Mouse (Mus musculus) sigmoid colon, adult 10 weeks (tissue): ENCODE data around the gene Crkl. TPM values are rescaled to one million over a fixed set of nuclear protein-coding genes. Genes with fewer than 3 reads are reported as not detected.

ENCODE experiments used
- polyA plus RNA-seq: library from polyadenylated mRNA; stranded (reverse); fragments of 350-450 nt; fragmentation: Illumina TruSeq; extraction: RNeasy Lipid Tissue Mini Kit (QIAGEN cat#74804); gene quantifications from one replicate; pipeline ENCODE4 v1.2.3, GENCODE M21; 2014; ENCODE audit warnings: low read depth, low replicate concordance

Crkl gene
- polyA plus RNA-seq: 28.2 TPM

DNA sequence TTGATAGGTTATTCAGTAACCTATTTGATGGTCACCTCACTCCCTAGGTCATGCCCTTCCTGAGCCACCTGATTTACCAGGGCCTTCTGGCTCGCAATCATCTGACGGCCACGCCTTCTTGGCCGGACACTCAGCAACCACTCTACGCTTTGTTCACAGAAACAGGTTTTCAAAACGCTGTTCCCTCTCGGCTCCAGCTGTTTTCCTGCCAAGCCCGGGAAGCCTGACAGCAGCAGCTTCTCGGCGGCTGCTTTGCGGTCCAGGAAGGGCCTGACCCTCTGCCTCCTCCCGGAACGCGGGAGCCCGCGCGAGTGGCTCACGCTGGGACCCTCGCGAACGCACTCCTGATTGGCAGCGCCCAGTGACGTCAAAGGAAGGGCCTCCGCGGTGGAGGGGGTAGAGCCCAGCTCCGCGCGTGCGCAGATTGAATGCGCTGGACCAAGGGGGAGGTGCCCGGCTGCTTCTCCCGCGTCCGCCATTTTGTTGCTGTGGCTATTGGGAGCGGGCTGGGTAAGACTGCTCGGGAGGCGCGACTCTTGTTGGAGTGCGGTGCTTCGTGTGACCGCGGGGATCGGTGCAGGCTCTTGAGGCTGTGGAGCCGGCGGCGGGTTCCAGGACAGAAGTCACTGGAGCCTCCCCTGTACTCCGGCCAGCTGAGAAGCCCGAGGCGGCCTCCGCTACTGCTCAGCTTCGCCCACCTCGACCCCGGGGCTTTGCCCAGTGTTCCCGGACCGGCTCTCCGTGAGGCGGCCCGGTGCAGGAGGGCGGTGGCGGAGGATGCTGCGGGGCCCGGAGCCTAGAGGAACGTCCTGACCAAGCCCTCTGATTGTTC, at the start of gene Crkl:
Gene Crkl, plus strand, starts transcription at position 447 of the 832 bp plus-strand sequence.

GRCm38 (mm10) chr16:17405736-17406443, 45.9 kb upstream of the Crkl start, which contains the start of the genes Snap29 and Pi4ka:
Snap29 (plus strand) TSS chr16:17405986.
Pi4ka (minus strand) TSS chr16:17406314.

DNA sequence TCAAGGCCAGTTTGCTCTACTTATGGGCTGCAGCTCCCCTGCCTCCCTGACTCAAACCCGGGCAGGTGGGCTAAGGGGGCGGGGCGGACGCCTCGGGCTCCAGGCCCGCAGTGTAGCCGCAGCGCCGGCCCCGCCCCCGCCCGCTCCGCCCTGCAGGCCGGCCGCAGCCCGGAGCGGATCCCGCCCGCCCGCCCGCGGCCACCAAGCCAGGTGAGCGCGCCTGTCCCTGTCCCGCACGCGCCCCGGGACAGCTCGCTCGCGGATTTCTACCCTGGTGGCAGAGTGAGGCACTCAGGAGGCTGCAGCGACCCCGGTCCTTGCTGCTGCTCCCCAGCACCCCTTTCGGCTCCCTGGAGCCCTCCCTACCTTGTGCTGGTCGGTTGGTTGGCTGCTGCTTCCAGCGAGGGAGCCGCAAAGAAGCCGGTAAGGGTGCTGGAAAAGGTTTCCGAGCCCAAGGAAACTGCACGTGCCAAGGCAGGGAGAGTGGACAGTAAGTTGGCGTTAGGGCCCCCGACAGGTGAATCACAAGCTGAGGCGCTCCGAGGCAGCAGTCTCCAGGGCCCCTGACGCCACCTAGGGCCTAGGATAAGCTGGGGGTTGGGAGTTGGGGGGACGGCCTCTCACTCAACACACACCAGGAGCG, 37.8 kb downstream of the Crkl start, which contains the start of gene Aifm3:
Gene Aifm3, plus strand, starts transcription at position 143 of the 643 bp plus-strand sequence.

DNA sequence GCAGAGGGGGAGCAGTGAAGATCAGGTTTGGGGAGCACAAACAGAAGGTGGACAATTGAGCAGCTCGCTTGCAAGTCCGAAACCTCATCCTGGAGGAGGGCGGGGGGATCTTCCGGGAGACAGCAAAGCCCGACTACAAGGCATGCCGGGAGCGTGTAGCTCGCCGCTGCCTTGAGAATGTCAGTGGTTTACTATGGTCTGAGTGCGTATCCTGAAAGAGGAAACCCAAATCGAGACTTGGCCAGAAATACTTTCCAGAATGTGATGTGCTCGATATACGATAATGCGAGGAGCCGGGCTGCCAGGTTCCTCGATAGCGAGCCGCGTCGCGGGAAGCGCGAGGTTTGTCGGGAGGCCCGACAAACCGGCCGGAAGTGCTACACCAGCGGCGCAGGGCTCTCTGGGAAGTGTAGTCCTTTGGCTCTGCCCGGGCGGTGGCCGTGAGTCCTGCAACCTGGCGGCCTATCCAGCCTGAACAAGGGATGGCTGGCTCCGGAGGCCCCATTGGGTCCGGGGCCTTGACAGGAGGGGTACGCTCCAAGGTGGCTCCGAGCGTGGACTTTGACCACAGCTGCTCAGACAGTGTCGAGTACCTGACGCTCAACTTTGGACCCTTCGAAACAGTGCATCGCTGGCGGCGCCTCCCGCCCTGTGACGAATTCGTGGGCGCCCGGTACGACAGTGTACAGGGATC, 56.9 kb downstream of the Crkl start, which contains the start of gene Lztr1:
Gene Lztr1, plus strand, starts transcription at position 143 of the 694 bp plus-strand sequence.

DNA sequence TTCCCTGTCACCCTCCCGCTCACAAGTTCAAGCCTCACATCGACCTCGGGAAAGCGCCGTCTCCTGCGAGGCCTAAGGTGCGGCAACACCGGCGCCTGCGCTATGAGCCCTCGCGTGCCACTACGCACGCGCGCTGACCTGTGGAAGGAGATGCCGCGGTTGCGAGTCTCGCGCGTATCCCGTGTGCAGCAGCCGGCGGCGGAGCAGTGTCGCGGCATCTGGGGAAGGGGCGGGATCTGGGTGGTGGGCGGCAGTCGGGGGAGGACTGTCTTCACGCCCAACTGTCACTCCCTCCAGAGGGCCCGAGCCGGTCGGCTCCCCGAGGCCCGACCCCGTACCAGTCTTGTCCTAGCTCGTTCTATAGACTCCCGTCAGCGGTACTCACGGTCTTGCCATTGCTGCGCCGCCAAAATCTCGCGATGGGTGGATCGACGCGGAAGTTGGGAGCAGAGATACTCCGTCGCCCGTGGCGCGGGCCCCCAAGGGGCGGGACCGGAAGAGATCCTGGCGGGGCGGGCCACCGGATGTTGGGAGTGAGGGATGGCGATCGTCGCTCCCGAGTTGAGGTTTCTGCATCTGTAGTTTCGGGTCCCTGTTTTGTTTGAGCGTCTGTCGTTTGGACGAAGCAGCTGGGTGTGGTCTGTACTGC, 79.0 kb downstream of the Crkl start, which contains the start of gene Thap7:
Gene Thap7, minus strand, starts transcription at position 497 of the 649 bp plus-strand sequence.

Other genes with a start within 250 kb of the Crkl start
- 226 TPM for gene Ube2l3, start 249.3 kb upstream of the Crkl start, polyA plus RNA-seq
- gene Rimbp3, start 243.4 kb upstream of the Crkl start, polyA plus RNA-seq: not detected
- gene Hic2, start 218.4 kb upstream of the Crkl start, polyA plus RNA-seq: 1.2 TPM
- gene Tmem191c, start 175.9 kb upstream of the Crkl start, polyA plus RNA-seq: not detected
- gene Serpind1, start 120.6 kb upstream of the Crkl start, polyA plus RNA-seq: not detected
- gene Snap29, start 46.0 kb upstream of the Crkl start, polyA plus RNA-seq: 81.2 TPM
- gene Pi4ka, start 45.7 kb upstream of the Crkl start, polyA plus RNA-seq: 17.7 TPM
- gene Aifm3, start 37.6 kb downstream of the Crkl start, polyA plus RNA-seq: 0.38 TPM
- gene Lztr1, start 56.7 kb downstream of the Crkl start, polyA plus RNA-seq: 17.8 TPM
- 1.3 TPM for gene Thap7, start 79.1 kb downstream of the Crkl start, polyA plus RNA-seq
- 0.32 TPM for gene Lrrc74b, start 109.3 kb downstream of the Crkl start, polyA plus RNA-seq
- gene P2rx6, start 109.9 kb downstream of the Crkl start, polyA plus RNA-seq: 0.28 TPM
- 0.32 TPM for gene Slc7a4, start 131.2 kb downstream of the Crkl start, polyA plus RNA-seq
- 15.8 TPM for gene Smpd4, start 167.4 kb downstream of the Crkl start, polyA plus RNA-seq
- 0.85 TPM for gene Ccdc74a, start 194.5 kb downstream of the Crkl start, polyA plus RNA-seq